Mouse (Mus musculus) common myeloid progenitor, adult 5-6 weeks (primary cell): ENCODE measurements at regions not wholly inside any gene's neighbourhood (a gene's known extent, or its start where the extent isn't known, plus 50 kb on each side); places are given as distances from the start of the nearest gene placed in this dataset.

ENCODE experiments used
- ATAC-seq: replicated peaks from 2 replicates; pipeline ENCODE4 v1.8.0; 2016; ENCODE audit warnings: low read depth, mild to moderate bottlenecking, moderate TSS enrichment, inconsistent platforms; ENCODE audit not compliant: poor library complexity, severe bottlenecking

- no peak for ATAC-seq
Measured at GRCm38 (mm10) chr1:168597495-168597894, 165.4 kb upstream of the Pbx1 start.

- no peak for ATAC-seq
Measured at GRCm38 (mm10) chr1:168584137-168584536, 152.1 kb upstream of the Pbx1 start.

- ATAC-seq: no peak
Measured at GRCm38 (mm10) chr1:168582434-168582833, 150.4 kb upstream of the Pbx1 start.

- no peak for ATAC-seq
Measured at GRCm38 (mm10) chr1:168569930-168570515, 138.0 kb upstream of the Pbx1 start.

- ATAC-seq: no peak
Measured at GRCm38 (mm10) chr1:168552394-168552793, 120.3 kb upstream of the Pbx1 start.

GRCm38 (mm10) chr1:168549807-168550435 is 117.9 kb upstream of the Pbx1 start:
- no peak for ATAC-seq

GRCm38 (mm10) chr1:168546156-168546555 is 114.1 kb upstream of the Pbx1 start:
- ATAC-seq: no peak

GRCm38 (mm10) chr1:168545072-168545780 is 113.2 kb upstream of the Pbx1 start:
- ATAC-seq: no peak

GRCm38 (mm10) chr1:168541231-168541630 is 109.2 kb upstream of the Pbx1 start:
- no peak for ATAC-seq

GRCm38 (mm10) chr1:168518087-168518486 is 86.0 kb upstream of the Pbx1 start:
- ATAC-seq: no peak

GRCm38 (mm10) chr1:168506326-168506725 is 74.3 kb upstream of the Pbx1 start:
- ATAC-seq: no peak

- no peak for ATAC-seq
Measured at GRCm38 (mm10) chr1:168504773-168505172, 72.7 kb upstream of the Pbx1 start.

GRCm38 (mm10) chr1:168502266-168502665 is 70.2 kb upstream of the Pbx1 start:
- no peak for ATAC-seq

GRCm38 (mm10) chr1:168501375-168502169 is 69.5 kb upstream of the Pbx1 start:
- no peak for ATAC-seq

GRCm38 (mm10) chr1:168497801-168498200 is 65.7 kb upstream of the Pbx1 start:
- no peak for ATAC-seq

- ATAC-seq: no peak
Measured at GRCm38 (mm10) chr1:168495687-168496527, 63.8 kb upstream of the Pbx1 start.

- no peak for ATAC-seq
Measured at GRCm38 (mm10) chr1:168487492-168487891, 55.4 kb upstream of the Pbx1 start.

GRCm38 (mm10) chr1:168483651-168484050 is 51.6 kb upstream of the Pbx1 start:
- ATAC-seq: no peak
